Mouse (Mus musculus) liver, postnatal 0 days (tissue): Measurements from ENCODE around the gene C87436. TPM values are rescaled to one million over a fixed set of nuclear protein-coding genes. Genes with fewer than 3 reads are reported as not detected.

Experiments used
- ATAC-seq: fragments of 200-750 bp; cut with Nextera tagmentation; 2 replicates; pipeline ENCODE4 v1.8.0; 2017; ENCODE audit warnings: mild to moderate bottlenecking, moderate library complexity
- DNase-seq: peaks from one replicate; pipeline ENCODE4 v3.0.0-alpha.2; 2016
- H3K27ac ChIP-seq: fragments of 300-500 bp; sonication (generic); 2 replicates; pipeline ENCODE4 v1.5.1; 2014; ENCODE audit warnings: antibody characterized with exemption, moderate library complexity, mild to moderate bottlenecking, low read depth
- H3K27me3 ChIP-seq: fragments of 300-500 bp; sonication (generic); 2 replicates; pipeline ENCODE4 v1.6.1; 2014; ENCODE audit warnings: low read length, control low read depth, mixed read lengths; ENCODE audit not compliant: insufficient read depth
- H3K36me3 ChIP-seq: fragments of 300-500 bp; sonication (generic); replicated peaks from 2 replicates; pipeline ENCODE4 v1.6.1; 2014; ENCODE audit warnings: mild to moderate bottlenecking, control low read depth, low read length, moderate library complexity, mixed read lengths; ENCODE audit not compliant: insufficient read depth
- H3K4me1 ChIP-seq: fragments of 300-500 bp; sonication (generic); 2 replicates; pipeline ENCODE4 v1.6.1; 2014; ENCODE audit warnings: antibody characterized with exemption, mild to moderate bottlenecking, control low read depth; ENCODE audit not compliant: insufficient read depth
- H3K4me2 ChIP-seq: fragments of 300-500 bp; sonication (generic); 2 replicates; pipeline ENCODE4 v1.6.1; 2014; ENCODE audit warnings: low read depth, mild to moderate bottlenecking, low read length, moderate library complexity, mixed read lengths
- H3K4me3 ChIP-seq: fragments of 300-500 bp; sonication (generic); 2 replicates; pipeline ENCODE4 v1.5.1; 2014; ENCODE audit warnings: low read depth, low read length
- H3K9ac ChIP-seq: fragments of 300-500 bp; sonication (generic); replicated peaks from 2 replicates; pipeline ENCODE4 v1.6.1; 2014; ENCODE audit warnings: mild to moderate bottlenecking, moderate library complexity
- H3K9me3 ChIP-seq: fragments of 300-500 bp; sonication (generic); 2 replicates; pipeline ENCODE4 v1.6.1; 2016; ENCODE audit warnings: mild to moderate bottlenecking, control low read depth, low read length, mixed read lengths
- CTCF ChIP-seq: sonication (generic); IDR thresholded peaks from 2 replicates; pipeline ENCODE4 v1.5.1; 2016; ENCODE audit warnings: antibody characterized with exemption, low read depth
- EP300 ChIP-seq: IDR thresholded peaks from 2 replicates; pipeline ENCODE4 v1.6.1; 2016; ENCODE audit warnings: antibody characterized with exemption, low read depth, mild to moderate bottlenecking
- WGBS: fragments of 180-500 bp; shearing (Covaris S2); extraction: QIAGEN DNeasy Blood & Tissue Kit; methylation state at CpG from one replicate; pipeline ENCODE4 v1.1.7; 2014; ENCODE audit not compliant: insufficient replicate concordance; 5-methylcytosine and 5-hydroxymethylcytosine counted together
- polyA plus RNA-seq: library from polyadenylated mRNA; unstranded; fragments of >200 nt; fragmentation: Nextera tagmentation; extraction: Ambion mirVana; gene quantifications from 2 replicates; pipeline ENCODE4 v1.2.1, GENCODE M21; 2015

The C87436 gene
- polyA plus RNA-seq, 1 experiment from 2014 or later, result 9.5 TPM

- TF ChIP-seq EP300 (no peak), CTCF (no peak)
- ATAC-seq, result no peak
- no peaks in the 10 kb centered on the region for H3K9me3 ChIP-seq
- peak overlapping the region; percentile 95 for H3K27ac ChIP-seq
- peaks cover 28% of the 10 kb centered on the region for H3K4me1 ChIP-seq
- H3K4me3 ChIP-seq, result peak overlapping the region; percentile 98
- peaks cover 14% of the 10 kb centered on the region for H3K36me3 ChIP-seq
- 8% methylated on average over 10 of the region's 10 CpGs for WGBS
- DNase-seq, result no peak
- peak overlapping the region; percentile 92 for H3K9ac ChIP-seq
- H3K4me2 ChIP-seq, result peak overlapping the region; percentile 87
- H3K27me3 ChIP-seq, result no peaks in the 10 kb centered on the region
These were observed 42.2 kb upstream of the C87436 start for GRCm38 (mm10) chr6:86395969-86396368.

- H3K27ac ChIP-seq, result peak within 1 kb of the TSS; percentile 95
- H3K36me3 ChIP-seq, result peaks cover 6% of the 10 kb centered on the region
- DNase-seq (peak; percentile 90), ATAC-seq (peak; percentile 88)
- H3K4me2 ChIP-seq, result peak within 1 kb of the TSS; percentile 87
- H3K4me3 ChIP-seq, result peak within 1 kb of the TSS; percentile 98
- under 1% methylated on average over 51 of the region's 51 CpGs for WGBS
- no peak for TF ChIP-seq CTCF
- TF ChIP-seq EP300, result no peak
- H3K27me3 ChIP-seq, result no peaks in the 10 kb centered on the region
- peak within 1 kb of the TSS; percentile 92 for H3K9ac ChIP-seq
- H3K9me3 ChIP-seq, result no peaks in the 10 kb centered on the region
- H3K4me1 ChIP-seq, result peaks cover 28% of the 10 kb centered on the region
These were observed 41.5 kb upstream of the C87436 start, which contains the start of gene Pcyox1 for GRCm38 (mm10) chr6:86396581-86397256. Gene Pcyox1 (minus strand): TSS chr6:86397154.

- Histone ChIP-seq H3K4me2 (peak overlapping the region; percentile 87), H3K9me3 (no peaks in the 10 kb centered on the region), H3K36me3 (no peaks in the 10 kb centered on the region), H3K4me3 (peak overlapping the region; percentile 98), H3K27me3 (no peaks in the 10 kb centered on the region), H3K27ac (peak overlapping the region; percentile 95), H3K4me1 (peaks cover 28% of the 10 kb centered on the region), H3K9ac (peak overlapping the region; percentile 92)
- DNase-seq (no peak), ATAC-seq (peak; percentile 4; the same call in 1 of the 2 replicates)
- WGBS, result 2% methylated on average over 14 of the region's 14 CpGs
- TF ChIP-seq CTCF (no peak), EP300 (no peak)
These were observed 40.8 kb upstream of the C87436 start for GRCm38 (mm10) chr6:86397257-86397980.

GRCm38 (mm10) chr6:86398986-86399385 is 39.2 kb upstream of the C87436 start:
- H3K27ac ChIP-seq, result no peak overlapping the region
- H3K4me1 ChIP-seq, result peaks cover 28% of the 10 kb centered on the region
- H3K9ac ChIP-seq, result no peak overlapping the region
- no peaks in the 10 kb centered on the region for H3K36me3 ChIP-seq
- DNase-seq, result no peak
- no peaks in the 10 kb centered on the region for H3K9me3 ChIP-seq
- no peak overlapping the region for H3K4me2 ChIP-seq
- no peaks in the 10 kb centered on the region for H3K27me3 ChIP-seq
- H3K4me3 ChIP-seq, result no peak overlapping the region
- no peak for TF ChIP-seq EP300
- no peak for TF ChIP-seq CTCF
- WGBS, result 80% methylated on average over 2 of the region's 2 CpGs
- no peak for ATAC-seq

- ATAC-seq, result no peak
These were observed 38.2 kb upstream of the C87436 start for GRCm38 (mm10) chr6:86399995-86400394.

GRCm38 (mm10) chr6:86400972-86401371 is 37.2 kb upstream of the C87436 start:
- Histone ChIP-seq H3K4me3 (peak overlapping the region; percentile 17; the same call in 1 of the 2 replicates), H3K4me1 (peaks cover 29% of the 10 kb centered on the region)
- 4% methylated on average over 9 of the region's 9 CpGs for WGBS

More at GRCm38 (mm10) chr6:86399995-86400394, 38.2 kb upstream of the C87436 start:
- 52% methylated on average over 2 of the region's 2 CpGs for WGBS
- Histone ChIP-seq H3K9ac (no peak overlapping the region), H3K36me3 (no peaks in the 10 kb centered on the region), H3K27me3 (no peaks in the 10 kb centered on the region), H3K4me3 (no peak overlapping the region), H3K9me3 (no peaks in the 10 kb centered on the region), H3K4me2 (no peak overlapping the region), H3K27ac (peak overlapping the region; percentile 44), H3K4me1 (peaks cover 28% of the 10 kb centered on the region)
- DNase-seq, result no peak
- TF ChIP-seq CTCF (no peak), EP300 (no peak)

More at GRCm38 (mm10) chr6:86400972-86401371, 37.2 kb upstream of the C87436 start:
- H3K4me2 ChIP-seq, result peak overlapping the region; percentile 56
- ATAC-seq (0 out of 2 replicates have a peak, but pooled peaks have one; percentile 12), DNase-seq (peak; percentile 76)
- H3K9ac ChIP-seq, result peak overlapping the region; percentile 18; the same call in 1 of the 2 replicates
- H3K9me3 ChIP-seq, result no peaks in the 10 kb centered on the region
- H3K27ac ChIP-seq, result no peak overlapping the region
- H3K36me3 ChIP-seq, result no peaks in the 10 kb centered on the region
- peak; percentile 85 for TF ChIP-seq CTCF
- TF ChIP-seq EP300, result no peak
- no peaks in the 10 kb centered on the region for H3K27me3 ChIP-seq
